Mouse (Mus musculus): ENCODE data around the gene Fbxl13. TPM values are rescaled to one million over a fixed set of nuclear protein-coding genes. Genes with fewer than 3 reads are reported as not detected.

The Fbxl13 gene
- polyA plus RNA-seq, 1 experiment from 2014 or later: 0.39 TPM

GRCm38 (mm10) chr5:21528068-21528842, 117.2 kb downstream of the Fbxl13 start:
- ATAC-seq (replicated peaks): no peak

GRCm38 (mm10) chr5:21527488-21527911, 117.9 kb downstream of the Fbxl13 start:
- no peak for ATAC-seq (replicated peaks)
- H3K9me3 ChIP-seq: no peaks in the 10 kb centered on the region
- no peak overlapping the region for H3K9ac ChIP-seq
- no peaks in the 10 kb centered on the region for H3K4me1 ChIP-seq
- H3K27ac ChIP-seq: no peak overlapping the region
- 49% methylated on average over 4 of the region's 4 CpGs for WGBS
- H3K4me2 ChIP-seq: no peak overlapping the region
- H3K4me3 ChIP-seq: no peak overlapping the region
- H3K36me3 ChIP-seq (replicated peaks): no peaks in the 10 kb centered on the region
- no peaks in the 10 kb centered on the region for H3K27me3 ChIP-seq (replicated peaks)

More at GRCm38 (mm10) chr5:21528068-21528842, 117.2 kb downstream of the Fbxl13 start:
- Histone ChIP-seq H3K9ac (no peak overlapping the region), H3K4me1 (no peaks in the 10 kb centered on the region), H3K9me3 (no peaks in the 10 kb centered on the region), H3K27ac (no peak overlapping the region), H3K4me2 (no peak overlapping the region), H3K27me3 (replicated peaks) (no peaks in the 10 kb centered on the region), H3K36me3 (replicated peaks) (no peaks in the 10 kb centered on the region), H3K4me3 (no peak overlapping the region)
- WGBS: 91% methylated on average over 15 of the region's 15 CpGs

- no peaks in the 10 kb centered on the region for H3K4me1 ChIP-seq
- ATAC-seq (replicated peaks): no peak
- H3K27ac ChIP-seq: no peak overlapping the region
- H3K27me3 ChIP-seq (replicated peaks): no peaks in the 10 kb centered on the region
- 22% methylated on average over 11 of the region's 11 CpGs for WGBS
- no peak overlapping the region for H3K9ac ChIP-seq
- H3K4me3 ChIP-seq: no peak overlapping the region
- no peak overlapping the region for H3K4me2 ChIP-seq
- no peaks in the 10 kb centered on the region for H3K36me3 ChIP-seq (replicated peaks)
- no peaks in the 10 kb centered on the region for H3K9me3 ChIP-seq
These were observed 118.5 kb downstream of the Fbxl13 start for GRCm38 (mm10) chr5:21526835-21527485.

GRCm38 (mm10) chr5:21519166-21519565, 126.3 kb downstream of the Fbxl13 start:
- H3K4me3 ChIP-seq: no peak overlapping the region
- H3K9ac ChIP-seq: no peak overlapping the region
- H3K9me3 ChIP-seq: no peaks in the 10 kb centered on the region
- H3K27me3 ChIP-seq (replicated peaks): no peaks in the 10 kb centered on the region
- 81% methylated on average over 3 of the region's 3 CpGs for WGBS
- no peaks in the 10 kb centered on the region for H3K36me3 ChIP-seq (replicated peaks)
- ATAC-seq (replicated peaks): no peak
- H3K4me1 ChIP-seq: no peaks in the 10 kb centered on the region
- H3K4me2 ChIP-seq: no peak overlapping the region
- no peak overlapping the region for H3K27ac ChIP-seq

- H3K36me3 ChIP-seq (replicated peaks): no peaks in the 10 kb centered on the region
- ATAC-seq (replicated peaks): no peak
- H3K27me3 ChIP-seq (replicated peaks): no peaks in the 10 kb centered on the region
- H3K4me1 ChIP-seq: no peaks in the 10 kb centered on the region
- no peaks in the 10 kb centered on the region for H3K9me3 ChIP-seq
- H3K9ac ChIP-seq: no peak overlapping the region
- no peak overlapping the region for H3K4me3 ChIP-seq
- no peak overlapping the region for H3K4me2 ChIP-seq
- 67% methylated on average over 4 of the region's 4 CpGs for whole genome bisulfite sequencing
- no peak overlapping the region for H3K27ac ChIP-seq
These were observed 127.2 kb downstream of the Fbxl13 start for GRCm38 (mm10) chr5:21518207-21518606.

- Histone ChIP-seq H3K9ac (no peak overlapping the region), H3K4me2 (no peak overlapping the region), H3K4me1 (no peaks in the 10 kb centered on the region), H3K27me3 (replicated peaks) (no peaks in the 10 kb centered on the region), H3K4me3 (no peak overlapping the region), H3K27ac (no peak overlapping the region), H3K9me3 (no peaks in the 10 kb centered on the region), H3K36me3 (replicated peaks) (no peaks in the 10 kb centered on the region)
- no peak for ATAC-seq (replicated peaks)
- 97% methylated on average over 2 of the region's 2 CpGs for WGBS
These were observed 127.9 kb downstream of the Fbxl13 start for GRCm38 (mm10) chr5:21517562-21517961.

- Histone ChIP-seq H3K27me3 (replicated peaks) (no peaks in the 10 kb centered on the region), H3K36me3 (replicated peaks) (no peaks in the 10 kb centered on the region), H3K9me3 (no peaks in the 10 kb centered on the region), H3K4me2 (no peak overlapping the region), H3K9ac (no peak overlapping the region), H3K4me1 (no peaks in the 10 kb centered on the region), H3K4me3 (no peak overlapping the region), H3K27ac (no peak overlapping the region)
- WGBS: 44% methylated on average over 10 of the region's 10 CpGs
- no peak for ATAC-seq (replicated peaks)
These were observed 132.1 kb downstream of the Fbxl13 start for GRCm38 (mm10) chr5:21513363-21513762.

- no peak overlapping the region for H3K9ac ChIP-seq
- H3K4me3 ChIP-seq: no peak overlapping the region
- H3K36me3 ChIP-seq (replicated peaks): no peaks in the 10 kb centered on the region
- no peak overlapping the region for H3K27ac ChIP-seq
- 87% methylated on average over 4 of the region's 4 CpGs for WGBS
- no peak overlapping the region for H3K4me2 ChIP-seq
- no peak for ATAC-seq (replicated peaks)
- H3K27me3 ChIP-seq (replicated peaks): no peaks in the 10 kb centered on the region
- H3K9me3 ChIP-seq: no peaks in the 10 kb centered on the region
- no peaks in the 10 kb centered on the region for H3K4me1 ChIP-seq
These were observed 135.6 kb downstream of the Fbxl13 start for GRCm38 (mm10) chr5:21509801-21510200.

- Histone ChIP-seq H3K9ac (no peak overlapping the region), H3K4me2 (no peak overlapping the region), H3K9me3 (no peaks in the 10 kb centered on the region), H3K4me3 (no peak overlapping the region), H3K36me3 (replicated peaks) (no peaks in the 10 kb centered on the region), H3K27ac (no peak overlapping the region), H3K27me3 (replicated peaks) (no peaks in the 10 kb centered on the region), H3K4me1 (no peaks in the 10 kb centered on the region)
- no peak for ATAC-seq (replicated peaks)
- 80% methylated on average over 1 of the region's 1 CpGs for WGBS
These were observed 138.5 kb downstream of the Fbxl13 start for GRCm38 (mm10) chr5:21506887-21507286.

GRCm38 (mm10) chr5:21505159-21505558, 140.3 kb downstream of the Fbxl13 start:
- no peaks in the 10 kb centered on the region for H3K9me3 ChIP-seq
- H3K27ac ChIP-seq: no peak overlapping the region
- ATAC-seq (replicated peaks): no peak
- H3K4me1 ChIP-seq: no peaks in the 10 kb centered on the region
- 87% methylated on average over 8 of the region's 8 CpGs for WGBS
- H3K27me3 ChIP-seq (replicated peaks): no peaks in the 10 kb centered on the region
- no peak overlapping the region for H3K4me2 ChIP-seq
- no peak overlapping the region for H3K9ac ChIP-seq
- H3K36me3 ChIP-seq (replicated peaks): no peaks in the 10 kb centered on the region
- H3K4me3 ChIP-seq: no peak overlapping the region

- Histone ChIP-seq H3K4me2 (no peak overlapping the region), H3K4me3 (no peak overlapping the region), H3K27ac (no peak overlapping the region), H3K9me3 (no peaks in the 10 kb centered on the region), H3K36me3 (replicated peaks) (no peaks in the 10 kb centered on the region), H3K4me1 (no peaks in the 10 kb centered on the region), H3K9ac (no peak overlapping the region), H3K27me3 (replicated peaks) (no peaks in the 10 kb centered on the region)
- WGBS: 92% methylated on average over 13 of the region's 13 CpGs
- no peak for ATAC-seq (replicated peaks)
These were observed 142.4 kb downstream of the Fbxl13 start for GRCm38 (mm10) chr5:21502936-21503610.

- no peaks in the 10 kb centered on the region for H3K9me3 ChIP-seq
- no peak overlapping the region for H3K9ac ChIP-seq
- no peak overlapping the region for H3K4me2 ChIP-seq
- WGBS: 91% methylated on average over 2 of the region's 2 CpGs
- no peak overlapping the region for H3K4me3 ChIP-seq
- H3K4me1 ChIP-seq: no peaks in the 10 kb centered on the region
- no peak overlapping the region for H3K27ac ChIP-seq
- H3K27me3 ChIP-seq (replicated peaks): no peaks in the 10 kb centered on the region
- no peaks in the 10 kb centered on the region for H3K36me3 ChIP-seq (replicated peaks)
- ATAC-seq (replicated peaks): no peak
These were observed 144.5 kb downstream of the Fbxl13 start for GRCm38 (mm10) chr5:21500941-21501340.

Measured in midbrain, embryonic 15.5 days (tissue).